Mouse (Mus musculus) brain, embryonic 14.5 days (tissue): ENCODE results near the gene Tcp10b. TPM values are rescaled to one million over a fixed set of nuclear protein-coding genes. Genes with fewer than 3 reads are reported as not detected.

ENCODE experiments used
- polyA plus RNA-seq: library from polyadenylated mRNA; depleted of rRNA; stranded (reverse); fragments of >200 nt; gene quantifications from 2 replicates; pipeline ENCODE4 v1.2.3, GENCODE M21; 2012; rRNA removed

Tcp10b gene
- polyA plus RNA-seq, 1 experiment, result 0.27 TPM

Other genes starting within 250 kb of the Tcp10b start
- gene Mas1, start 193.0 kb upstream of the Tcp10b start, polyA plus RNA-seq, result 0.07 and 0.08 TPM in 2 replicates
- 0.05 TPM in 1 of 2 replicates, not detected in the other for gene Mrgprh, start 185.1 kb upstream of the Tcp10b start, polyA plus RNA-seq
- gene Pnldc1, start 150.9 kb upstream of the Tcp10b start, polyA plus RNA-seq, result 4.0 and 5.3 TPM in 2 replicates
- 187 and 246 TPM in 2 replicates for gene Tcp1, start 145.4 kb upstream of the Tcp10b start, polyA plus RNA-seq
- 56.8 and 58.2 TPM in 2 replicates for gene Mrpl18, start 144.8 kb upstream of the Tcp10b start, polyA plus RNA-seq
- gene Acat3, start 120.5 kb upstream of the Tcp10b start, polyA plus RNA-seq, result 0.39 and 0.74 TPM in 2 replicates
- 122 and 143 TPM in 2 replicates for gene Acat2, start 100.4 kb upstream of the Tcp10b start, polyA plus RNA-seq
- gene Wtap, start 66.9 kb upstream of the Tcp10b start, polyA plus RNA-seq, result 75.7 and 83.7 TPM in 2 replicates
- gene Sod2, start 54.3 kb upstream of the Tcp10b start, polyA plus RNA-seq, result 159 and 183 TPM in 2 replicates
- gene Gpr31b, start 8.8 kb upstream of the Tcp10b start, polyA plus RNA-seq, result 0.07 and 0.15 TPM in 2 replicates
- gene Unc93a, start 70.7 kb downstream of the Tcp10b start, polyA plus RNA-seq, result 0.05 and 0.08 TPM in 2 replicates
- not detected in 2 replicates for gene Smok2a, start 160.1 kb downstream of the Tcp10b start, polyA plus RNA-seq
- not detected in 2 replicates for gene Smok2b, start 169.2 kb downstream of the Tcp10b start, polyA plus RNA-seq